Mouse (Mus musculus) embryonic fibroblast, embryonic 13.5 days (primary cell): ENCODE results near the gene Parp16. TPM values are rescaled to one million over a fixed set of nuclear protein-coding genes. Genes with fewer than 3 reads are reported as not detected.
"Not testable (repeated sequence)": the region's sequence is repeated elsewhere in the genome, so short reads cannot be mapped to it uniquely, and the experiment has no call there.

ENCODE experiments used
- H3K27ac ChIP-seq: 2 replicates; pipeline ENCODE4 v1.5.1; 2012; ENCODE audit warnings: low read length, control low read depth, inconsistent platforms; ENCODE audit not compliant: insufficient read depth
- H3K4me1 ChIP-seq: 2 replicates; pipeline ENCODE4 v1.6.1; 2011; ENCODE audit warnings: low read length; ENCODE audit not compliant: control insufficient read depth, insufficient read depth
- H3K4me3 ChIP-seq: 2 replicates; pipeline ENCODE4 v1.5.1; 2011; ENCODE audit warnings: mild to moderate bottlenecking, control low read depth, low read length; ENCODE audit not compliant: insufficient read depth
- CTCF ChIP-seq: IDR thresholded peaks from 2 replicates; pipeline ENCODE4 v1.5.1; 2011; ENCODE audit warnings: mild to moderate bottlenecking, control low read depth, low read length, moderate library complexity, borderline replicate concordance; ENCODE audit not compliant: insufficient read depth
- POLR2A ChIP-seq: IDR thresholded peaks from 2 replicates; pipeline ENCODE4 v1.6.1; 2011; ENCODE audit warnings: low read depth, mild to moderate bottlenecking, control low read depth, low read length, moderate library complexity
- polyA plus RNA-seq: library from polyadenylated mRNA; stranded (reverse); fragments of >200 nt; gene quantifications from 2 replicates; pipeline ENCODE4 v1.2.4, GENCODE M21; 2011; ENCODE audit warnings: low read depth; ENCODE audit not compliant: missing spikeins, insufficient read length

Gene Parp16
- polyA plus RNA-seq, 1 experiment = 1.5 TPM

DNA sequence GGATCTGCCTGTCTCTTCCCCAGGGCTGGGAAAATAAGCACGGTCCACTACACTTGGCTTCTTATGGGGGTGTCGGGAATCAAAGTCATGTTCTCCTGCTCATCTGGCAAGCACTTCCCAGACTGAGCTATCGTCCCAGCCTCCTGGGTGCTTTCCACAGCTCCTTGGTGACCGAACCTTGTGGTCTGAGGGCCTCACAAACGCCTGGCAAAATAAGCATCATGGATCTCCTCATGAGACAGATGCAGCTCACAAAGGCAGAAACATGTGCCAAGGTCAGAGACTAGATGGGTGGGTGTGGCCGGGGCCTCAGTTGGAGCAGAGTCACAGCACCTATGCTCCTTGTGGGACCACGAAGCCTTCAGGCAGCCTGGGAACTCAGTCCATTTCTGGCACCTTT lies 64.2 kb downstream of the Parp16 start:
- no peaks in the 10 kb centered on the region for H3K4me1 ChIP-seq
- H3K4me3 ChIP-seq = no peak overlapping the region
- no peak overlapping the region for H3K27ac ChIP-seq
- no peak for TF ChIP-seq CTCF
- no peak for TF ChIP-seq POLR2A

DNA sequence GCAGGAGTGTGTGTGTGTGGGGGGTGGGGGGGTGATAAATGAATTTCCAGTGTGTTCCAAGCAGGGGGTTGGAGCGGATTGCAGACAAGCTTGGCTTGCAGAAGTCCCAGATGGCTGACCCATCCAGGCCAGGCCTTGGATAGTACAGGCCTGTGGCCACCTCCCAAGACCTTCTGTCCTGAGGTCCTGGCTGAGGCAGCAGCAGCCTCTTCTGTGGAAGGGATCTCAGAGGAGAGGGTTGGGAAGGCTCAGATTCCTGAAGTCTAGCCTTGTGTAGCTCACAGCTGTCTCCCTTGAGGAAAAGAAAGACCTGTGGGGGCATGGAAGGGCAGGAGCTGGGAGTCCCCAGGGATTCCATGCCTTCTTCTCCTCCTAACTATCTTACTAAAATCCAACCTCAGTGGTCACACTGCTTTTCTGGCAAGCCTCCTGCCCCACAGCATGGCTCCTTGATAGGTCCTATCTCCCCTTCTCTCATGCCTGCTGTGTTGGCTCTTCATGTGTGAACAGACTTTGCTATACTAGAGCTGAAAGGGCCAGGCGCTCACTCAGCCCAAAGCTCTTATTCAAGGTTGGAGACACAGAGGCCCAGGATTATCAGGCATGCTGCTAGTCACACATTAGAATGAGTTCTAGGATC lies 66.6 kb downstream of the Parp16 start:
- no peaks in the 10 kb centered on the region for H3K4me1 ChIP-seq
- H3K4me3 ChIP-seq = no peak overlapping the region
- H3K27ac ChIP-seq = no peak overlapping the region
- TF ChIP-seq CTCF = no peak
- no peak for TF ChIP-seq POLR2A

DNA sequence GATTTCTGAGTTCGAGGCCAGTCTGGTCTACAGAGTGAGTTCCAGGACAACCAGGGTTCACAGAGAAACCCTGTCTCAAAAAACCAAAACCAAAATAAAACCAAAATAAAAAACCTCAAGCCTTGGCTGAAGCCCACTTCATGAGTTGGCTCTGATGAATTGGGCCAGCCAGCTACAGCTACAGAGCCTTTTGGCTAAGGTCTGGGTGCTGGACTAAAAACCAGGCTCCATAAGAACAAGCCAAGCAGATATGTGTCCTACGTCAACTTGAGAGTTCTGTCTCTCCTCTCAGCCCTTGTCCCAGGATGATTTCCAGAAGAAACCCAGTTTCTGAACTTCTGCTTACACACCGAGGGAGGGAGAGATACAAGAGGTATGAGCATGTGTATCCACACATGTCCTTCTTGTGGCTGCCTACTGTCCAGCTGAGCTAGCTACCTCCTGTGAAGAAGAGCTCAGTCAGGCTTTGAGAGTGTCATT lies 67.5 kb downstream of the Parp16 start:
- no peak overlapping the region for H3K27ac ChIP-seq
- H3K4me1 ChIP-seq = no peaks in the 10 kb centered on the region
- H3K4me3 ChIP-seq = no peak overlapping the region
- TF ChIP-seq CTCF = no peak
- TF ChIP-seq POLR2A = no peak

DNA sequence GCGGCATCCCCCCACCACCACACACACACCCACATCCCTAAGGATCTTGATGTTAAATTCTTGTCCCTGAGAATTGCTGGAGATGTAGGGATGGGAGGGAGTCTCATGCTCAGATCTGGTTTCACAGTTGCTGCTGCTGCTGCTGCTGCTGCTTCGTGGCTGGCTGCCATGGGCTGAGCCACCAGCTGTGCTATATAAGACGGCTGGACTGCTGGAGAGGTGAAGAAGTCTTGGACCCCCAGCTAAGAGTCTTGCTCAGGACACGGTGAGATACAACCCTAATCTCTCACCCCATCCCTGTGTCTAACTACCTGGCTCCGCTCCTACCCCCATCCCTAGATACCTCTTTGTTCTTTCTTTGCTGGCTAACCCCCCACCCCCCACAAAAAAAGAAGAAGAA lies 69.8 kb downstream of the Parp16 start, which contains the start of gene Cilp:
Cilp (plus strand) TSS at position 222 of the 400 bp plus-strand sequence.
- Histone ChIP-seq H3K4me1 (no peaks in the 10 kb centered on the region), H3K27ac (no peak within 1 kb of the TSS), H3K4me3 (no peak within 1 kb of the TSS)
- TF ChIP-seq POLR2A = no peak
- TF ChIP-seq CTCF = no peak

DNA sequence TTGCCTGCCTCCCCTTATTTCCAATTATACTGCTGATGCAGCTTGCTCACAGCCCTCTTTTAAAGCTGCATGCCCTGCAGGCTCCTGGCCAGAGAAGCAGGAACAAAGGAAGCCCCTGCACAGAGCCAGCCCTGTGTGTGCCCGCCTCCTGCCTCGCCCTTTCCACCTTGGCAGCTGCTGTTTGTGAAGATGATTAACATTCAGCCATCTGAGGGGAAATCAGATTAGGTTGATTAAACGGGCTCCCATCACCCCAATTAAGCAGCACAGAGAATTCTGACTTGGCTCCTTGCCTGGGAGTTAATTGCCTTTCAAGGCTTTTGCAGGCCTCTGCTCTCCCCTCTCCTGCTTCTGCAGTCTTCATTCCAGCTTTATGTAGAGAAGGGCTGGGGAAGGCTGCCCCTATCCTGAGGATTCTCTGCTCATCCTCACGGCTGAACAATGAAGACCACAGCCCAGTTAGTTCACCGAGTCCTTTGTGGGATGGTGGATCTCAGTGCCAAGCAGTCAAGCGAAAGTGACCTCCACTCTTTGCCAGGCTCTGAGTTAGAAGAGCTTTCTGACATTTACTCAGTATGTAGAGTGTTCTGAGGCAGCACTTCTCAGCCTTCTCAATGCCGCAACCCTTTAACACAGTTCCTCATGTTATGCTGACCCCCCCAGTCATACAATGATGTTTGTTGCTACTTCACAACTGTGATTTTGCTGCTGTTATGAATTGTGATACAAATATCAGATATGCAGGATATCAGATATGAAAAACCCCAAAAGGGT lies 72.8 kb downstream of the Parp16 start:
- H3K4me3 ChIP-seq = no peak overlapping the region
- no peak overlapping the region for H3K27ac ChIP-seq
- H3K4me1 ChIP-seq = no peaks in the 10 kb centered on the region
- TF ChIP-seq CTCF (no peak), POLR2A (no peak)

- TF ChIP-seq POLR2A (no peak), CTCF (no peak)
- Histone ChIP-seq H3K4me3 (no peak overlapping the region), H3K27ac (no peak overlapping the region), H3K4me1 (no peaks in the 10 kb centered on the region)
Observed at GRCm38 (mm10) chr9:65273048-65273809, 78.1 kb downstream of the Parp16 start.

GRCm38 (mm10) chr9:65273873-65274272 lies 78.7 kb downstream of the Parp16 start:
- Histone ChIP-seq H3K4me3 (no peak overlapping the region), H3K27ac (no peak overlapping the region), H3K4me1 (no peaks in the 10 kb centered on the region)
- TF ChIP-seq CTCF (no peak), POLR2A (no peak)

GRCm38 (mm10) chr9:65274851-65275250 lies 79.7 kb downstream of the Parp16 start:
- not testable (repeated sequence) for H3K27ac ChIP-seq

GRCm38 (mm10) chr9:65275810-65276530 lies 80.8 kb downstream of the Parp16 start:
- TF ChIP-seq CTCF (no peak), POLR2A (no peak)
- no peak overlapping the region for H3K4me3 ChIP-seq
- no peak overlapping the region for H3K27ac ChIP-seq
- no peaks in the 10 kb centered on the region for H3K4me1 ChIP-seq

More at GRCm38 (mm10) chr9:65274851-65275250, 79.7 kb downstream of the Parp16 start:
- not testable (repeated sequence) for H3K4me1 ChIP-seq, H3K4me3 ChIP-seq
